Mouse (Mus musculus): Measurements from ENCODE around the gene Pde6b. TPM values are rescaled to one million over a fixed set of nuclear protein-coding genes. Genes with fewer than 3 reads are reported as not detected.
A peak's percentile ranks its signal among the peaks of the same experiment; 100 is the strongest.

Gene Pde6b
- polyA plus RNA-seq, 1 experiment from 2014 or later: not detected

- WGBS: 80% methylated on average over 1 of the region's 1 CpGs
These were observed 17.3 kb downstream of the Pde6b start for GRCm38 (mm10) chr5:108405460-108405859.

DNA sequence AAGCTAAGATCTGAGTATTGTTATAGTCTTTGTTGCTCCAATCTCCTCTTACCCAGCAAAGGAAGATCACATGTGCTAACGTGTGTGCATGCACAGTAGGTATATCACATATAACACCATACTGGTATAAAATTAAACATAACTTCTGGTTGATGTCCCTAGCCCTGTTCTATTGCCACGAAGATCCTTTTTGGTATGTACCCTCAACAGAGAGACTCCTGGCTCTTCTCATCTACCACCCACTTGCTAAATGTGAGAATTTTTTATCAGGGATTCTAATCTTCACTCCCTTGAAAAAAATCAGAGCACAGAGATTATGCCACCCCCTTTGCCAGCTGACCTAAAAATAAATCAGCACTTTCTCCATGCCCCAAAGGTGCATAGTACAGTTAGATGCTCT is 18.8 kb downstream of the Pde6b start:
- Histone ChIP-seq H3K9ac (replicated peaks) (no peak overlapping the region), H3K36me3 (no peaks in the 10 kb centered on the region), H3K9me3 (no peaks in the 10 kb centered on the region), H3K4me3 (no peak overlapping the region), H3K27me3 (no peaks in the 10 kb centered on the region), H3K4me2 (replicated peaks) (no peak overlapping the region), H3K4me1 (no peaks in the 10 kb centered on the region), H3K27ac (replicated peaks) (no peak overlapping the region)
- ATAC-seq (replicated peaks): no peak
- 70% methylated on average over 2 of the region's 2 CpGs for WGBS

More at GRCm38 (mm10) chr5:108405460-108405859, 17.3 kb downstream of the Pde6b start:
- Histone ChIP-seq H3K9me3 (no peaks in the 10 kb centered on the region), H3K27me3 (no peaks in the 10 kb centered on the region), H3K4me3 (no peak overlapping the region), H3K27ac (replicated peaks) (no peak overlapping the region), H3K9ac (replicated peaks) (no peak overlapping the region), H3K36me3 (no peaks in the 10 kb centered on the region), H3K4me2 (replicated peaks) (no peak overlapping the region), H3K4me1 (no peaks in the 10 kb centered on the region)
- ATAC-seq (replicated peaks): no peak

DNA sequence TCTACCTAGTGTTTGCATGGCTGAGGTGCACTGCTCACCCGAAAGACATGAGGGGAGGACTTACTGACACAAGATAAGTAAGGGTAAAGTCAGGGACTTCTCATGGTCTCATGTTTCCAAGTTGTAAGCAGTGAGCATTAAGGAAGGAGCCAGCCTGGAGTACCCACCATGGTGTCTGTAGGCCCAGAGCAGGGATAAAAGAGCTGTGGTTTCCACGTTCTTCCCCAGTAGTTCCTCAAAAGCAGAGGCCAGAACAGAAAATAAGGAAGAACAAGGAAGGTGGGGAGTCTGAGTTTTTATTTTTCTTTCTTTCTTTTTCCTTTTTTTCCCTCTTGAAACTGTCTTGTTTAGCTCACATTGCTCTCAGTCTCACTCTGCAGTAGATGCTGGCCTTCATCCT is 26.5 kb downstream of the Pde6b start:
- WGBS: 73% methylated on average over 2 of the region's 2 CpGs
- Histone ChIP-seq H3K4me1 (no peaks in the 10 kb centered on the region), H3K27me3 (no peaks in the 10 kb centered on the region), H3K9ac (replicated peaks) (no peak overlapping the region), H3K4me3 (no peak overlapping the region), H3K36me3 (no peaks in the 10 kb centered on the region), H3K27ac (replicated peaks) (no peak overlapping the region), H3K9me3 (no peaks in the 10 kb centered on the region), H3K4me2 (replicated peaks) (no peak overlapping the region)
- ATAC-seq (replicated peaks): no peak

DNA sequence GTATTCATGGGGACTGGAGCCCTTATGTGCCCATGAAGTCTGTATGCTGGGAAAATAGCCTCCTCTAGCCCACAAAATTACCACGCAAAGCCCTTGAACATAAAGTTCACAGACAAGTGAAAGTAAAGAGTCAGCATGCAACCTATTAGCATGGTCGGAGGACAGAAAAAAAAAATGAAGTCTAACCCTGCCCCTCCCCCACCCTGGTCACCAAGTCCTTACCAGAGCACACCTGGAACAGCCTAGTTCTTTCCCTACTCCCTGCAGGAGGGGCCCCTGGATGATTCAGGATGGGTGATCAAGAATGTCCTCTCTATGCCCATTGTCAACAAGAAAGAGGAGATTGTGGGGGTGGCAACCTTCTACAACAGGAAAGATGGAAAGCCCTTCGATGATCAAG is 34.5 kb downstream of the Pde6b start:
- Histone ChIP-seq H3K27ac (replicated peaks) (no peak overlapping the region), H3K36me3 (no peaks in the 10 kb centered on the region), H3K9ac (replicated peaks) (no peak overlapping the region), H3K4me1 (no peaks in the 10 kb centered on the region), H3K9me3 (no peaks in the 10 kb centered on the region), H3K4me2 (replicated peaks) (no peak overlapping the region), H3K4me3 (no peak overlapping the region), H3K27me3 (no peaks in the 10 kb centered on the region)
- 79% methylated on average over 3 of the region's 3 CpGs for WGBS
- ATAC-seq (replicated peaks): no peak

- H3K9ac ChIP-seq (replicated peaks): no peak overlapping the region
- no peaks in the 10 kb centered on the region for H3K9me3 ChIP-seq
- 93% methylated on average over 2 of the region's 2 CpGs for WGBS
- no peak overlapping the region for H3K4me2 ChIP-seq (replicated peaks)
- H3K36me3 ChIP-seq: no peaks in the 10 kb centered on the region
- no peak for ATAC-seq (replicated peaks)
- H3K4me3 ChIP-seq: no peak overlapping the region
- H3K27ac ChIP-seq (replicated peaks): no peak overlapping the region
- no peaks in the 10 kb centered on the region for H3K4me1 ChIP-seq
- no peaks in the 10 kb centered on the region for H3K27me3 ChIP-seq
These were observed 35.2 kb downstream of the Pde6b start for GRCm38 (mm10) chr5:108423427-108423826.

DNA sequence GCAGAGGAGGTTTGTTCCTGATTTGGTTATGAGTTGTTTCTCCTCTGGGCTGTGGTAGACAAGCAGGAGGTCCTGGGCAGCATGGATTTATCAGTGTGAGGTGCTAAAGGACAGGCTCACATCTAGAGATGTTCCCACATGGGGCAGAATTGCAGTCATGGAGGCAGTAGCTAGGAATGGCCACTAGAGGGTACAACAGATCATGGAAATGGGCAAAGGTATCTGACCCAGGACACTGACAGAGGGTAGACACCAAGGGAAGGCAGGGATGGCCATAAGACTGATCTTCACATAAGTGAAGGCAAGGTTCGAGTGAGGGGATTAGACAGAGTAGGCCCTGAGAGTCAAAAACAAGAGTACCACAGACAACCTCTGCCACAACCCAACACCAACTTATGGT is 39.0 kb downstream of the Pde6b start:
- no peaks in the 10 kb centered on the region for H3K27me3 ChIP-seq
- ATAC-seq (replicated peaks): no peak
- no peaks in the 10 kb centered on the region for H3K4me1 ChIP-seq
- 67% methylated on average over 1 of the region's 1 CpGs for WGBS
- H3K36me3 ChIP-seq: peaks cover 21% of the 10 kb centered on the region
- H3K4me2 ChIP-seq (replicated peaks): no peak overlapping the region
- H3K27ac ChIP-seq (replicated peaks): no peak overlapping the region
- H3K9ac ChIP-seq (replicated peaks): no peak overlapping the region
- no peak overlapping the region for H3K4me3 ChIP-seq
- H3K9me3 ChIP-seq: no peaks in the 10 kb centered on the region

GRCm38 (mm10) chr5:108431196-108431595 is 43.0 kb downstream of the Pde6b start:
- WGBS: 91% methylated on average over 6 of the region's 6 CpGs
- H3K27me3 ChIP-seq: no peaks in the 10 kb centered on the region

DNA sequence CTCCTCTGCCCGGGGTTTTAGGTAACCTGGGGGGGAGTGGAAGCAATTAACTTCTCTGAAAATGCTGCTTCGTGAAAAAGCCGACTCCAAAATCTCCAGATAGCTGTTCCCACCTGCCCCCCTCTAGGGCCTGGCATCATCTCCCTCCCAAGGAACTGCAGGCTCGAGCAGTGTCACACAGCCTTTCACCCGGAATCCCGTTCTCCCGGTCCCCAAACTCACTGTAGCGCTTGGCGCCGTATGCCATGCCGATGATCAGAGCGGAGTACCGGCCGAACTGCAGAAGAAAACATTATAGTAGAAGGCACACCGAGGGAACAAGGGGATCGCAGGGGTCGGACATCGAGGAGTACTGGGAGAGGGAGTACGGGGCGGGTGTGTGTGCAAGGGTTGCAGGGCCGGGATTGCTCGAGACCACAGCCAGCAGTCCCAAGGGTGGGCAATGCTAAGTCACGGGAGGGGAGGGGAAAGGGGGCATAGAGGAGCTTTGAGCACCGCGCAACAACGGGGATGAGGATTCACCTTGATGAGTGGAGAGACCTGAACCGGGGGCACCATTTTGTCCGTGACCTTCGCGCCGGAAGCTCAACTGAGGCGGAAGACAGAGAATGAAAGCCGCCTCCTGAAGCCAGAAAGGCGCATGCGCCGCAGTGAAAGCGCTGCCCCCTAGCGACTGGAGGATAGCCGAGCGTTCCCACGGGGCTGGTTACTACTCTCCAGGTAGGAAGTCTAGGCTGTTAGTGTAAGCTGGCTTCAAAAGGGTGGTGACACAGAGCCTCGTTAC is 45.8 kb downstream of the Pde6b start, which contains the start of gene Atp5k:
TSS of gene Atp5k (minus strand) at position 645 of the 784 bp plus-strand sequence.
- Histone ChIP-seq H3K27me3 (no peaks in the 10 kb centered on the region), H3K4me3 (peak within 1 kb of the TSS; percentile 93), H3K9ac (replicated peaks) (peak within 1 kb of the TSS; percentile 86), H3K36me3 (peaks cover 21% of the 10 kb centered on the region), H3K9me3 (no peaks in the 10 kb centered on the region), H3K4me1 (peaks cover 13% of the 10 kb centered on the region), H3K27ac (replicated peaks) (no peak within 1 kb of the TSS), H3K4me2 (replicated peaks) (peak within 1 kb of the TSS; percentile 91)
- WGBS: under 1% methylated on average over 42 of the region's 42 CpGs
- ATAC-seq (replicated peaks): peak; percentile 88

More at GRCm38 (mm10) chr5:108431196-108431595, 43.0 kb downstream of the Pde6b start:
- no peak overlapping the region for H3K4me3 ChIP-seq
- no peaks in the 10 kb centered on the region for H3K9me3 ChIP-seq
- H3K27ac ChIP-seq (replicated peaks): no peak overlapping the region
- ATAC-seq (replicated peaks): no peak
- peaks cover 21% of the 10 kb centered on the region for H3K36me3 ChIP-seq
- H3K4me1 ChIP-seq: peaks cover 13% of the 10 kb centered on the region
- no peak overlapping the region for H3K4me2 ChIP-seq (replicated peaks)
- H3K9ac ChIP-seq (replicated peaks): no peak overlapping the region

DNA sequence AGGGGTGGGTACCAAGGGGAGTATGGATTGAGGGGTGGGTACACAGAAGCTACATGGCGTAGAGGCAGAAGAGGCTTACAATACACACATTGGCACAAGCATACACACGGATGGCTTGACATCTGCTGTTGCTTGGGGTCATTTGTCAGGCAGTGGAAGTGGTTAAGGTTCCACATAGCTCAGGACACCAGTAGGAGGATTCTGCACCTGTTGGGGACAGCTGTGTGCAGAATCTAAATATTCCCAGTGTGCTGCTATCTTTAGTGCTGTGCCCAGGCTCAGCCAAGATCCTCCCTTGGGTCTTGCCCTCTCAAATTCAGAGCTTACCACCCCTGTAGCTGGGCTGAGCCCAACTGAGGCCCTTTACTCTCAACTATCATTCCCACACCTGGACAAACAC is 47.9 kb downstream of the Pde6b start:
- WGBS: 80% methylated on average over 2 of the region's 2 CpGs
- no peak for ATAC-seq (replicated peaks)

DNA sequence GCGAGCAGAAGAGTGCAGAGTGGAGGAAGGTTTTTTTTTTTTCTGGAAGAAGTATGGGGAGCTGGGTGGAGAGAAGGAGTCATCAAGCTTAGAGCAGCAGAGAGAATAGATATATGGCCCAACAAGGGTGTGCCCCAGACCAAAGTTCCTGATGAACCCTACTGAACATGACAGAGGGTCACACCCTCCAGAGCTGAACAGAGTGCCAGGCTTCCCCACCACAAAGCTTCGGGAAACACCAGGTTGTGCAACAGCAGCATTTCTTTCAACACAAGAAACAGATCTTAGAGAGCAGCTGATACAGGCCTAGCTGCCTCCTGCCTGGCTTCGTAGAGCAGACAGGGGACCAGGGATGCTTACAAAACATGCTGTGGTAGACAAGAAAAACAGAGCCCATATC is 58.8 kb downstream of the Pde6b start:
- H3K9me3 ChIP-seq: no peaks in the 10 kb centered on the region
- no peak overlapping the region for H3K27ac ChIP-seq (replicated peaks)
- peaks cover 17% of the 10 kb centered on the region; the same call in 1 of the 2 replicates for H3K27me3 ChIP-seq
- H3K4me3 ChIP-seq: no peak overlapping the region
- ATAC-seq (replicated peaks): no peak
- H3K4me2 ChIP-seq (replicated peaks): no peak overlapping the region
- no peaks in the 10 kb centered on the region; the same call in 1 of the 2 replicates for H3K4me1 ChIP-seq
- H3K9ac ChIP-seq (replicated peaks): no peak overlapping the region
- WGBS: 84% methylated on average over 3 of the region's 3 CpGs
- no peaks in the 10 kb centered on the region for H3K36me3 ChIP-seq

More for the DNA sequence above, 47.9 kb downstream of the Pde6b start:
- Histone ChIP-seq H3K9ac (replicated peaks) (no peak overlapping the region), H3K4me3 (no peak overlapping the region), H3K4me2 (replicated peaks) (no peak overlapping the region), H3K9me3 (no peaks in the 10 kb centered on the region), H3K27ac (replicated peaks) (no peak overlapping the region), H3K36me3 (peaks cover 7% of the 10 kb centered on the region), H3K4me1 (peaks cover 13% of the 10 kb centered on the region), H3K27me3 (no peaks in the 10 kb centered on the region)

DNA sequence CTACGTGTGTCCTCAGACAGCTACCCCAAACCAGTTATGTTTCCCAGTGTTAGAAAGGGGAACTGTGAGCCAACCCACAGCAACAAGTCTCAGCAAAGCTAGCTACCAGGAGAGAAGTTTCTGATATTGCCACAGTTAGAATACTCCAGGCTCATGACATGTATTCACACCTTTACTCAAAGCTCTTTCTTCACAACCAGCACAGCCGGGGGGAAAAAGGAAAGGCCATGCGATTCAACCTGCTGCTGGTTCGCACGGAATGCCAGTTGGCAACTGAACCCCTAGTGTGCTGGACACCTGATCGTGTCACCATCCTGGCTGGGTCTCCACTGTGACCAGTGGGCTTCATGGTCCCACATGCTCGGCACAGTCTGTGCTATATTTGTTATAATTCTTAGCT is 59.7 kb downstream of the Pde6b start:
- no peak for ATAC-seq (replicated peaks)
- 83% methylated on average over 7 of the region's 7 CpGs for WGBS

GRCm38 (mm10) chr5:108448785-108449668 is 60.8 kb downstream of the Pde6b start, which contains the start of gene Mfsd7a:
Mfsd7a (minus strand) TSS chr5:108448891.
- H3K27me3 ChIP-seq: peaks cover 17% of the 10 kb centered on the region; the same call in 1 of the 2 replicates
- 16% methylated on average over 24 of the region's 24 CpGs for WGBS
- no peaks in the 10 kb centered on the region for H3K36me3 ChIP-seq
- H3K4me1 ChIP-seq: no peaks in the 10 kb centered on the region; the same call in 1 of the 2 replicates
- no peak within 1 kb of the TSS for H3K27ac ChIP-seq (replicated peaks)
- no peaks in the 10 kb centered on the region for H3K9me3 ChIP-seq
- H3K9ac ChIP-seq (replicated peaks): no peak within 1 kb of the TSS
- H3K4me3 ChIP-seq: peak within 1 kb of the TSS; percentile 14
- ATAC-seq (replicated peaks): peak; percentile 43; the same call in 1 of the 2 replicates
- H3K4me2 ChIP-seq (replicated peaks): peak within 1 kb of the TSS; percentile 30

More for the DNA sequence above, 59.7 kb downstream of the Pde6b start:
- Histone ChIP-seq H3K27ac (replicated peaks) (no peak overlapping the region), H3K4me3 (no peak overlapping the region), H3K9me3 (no peaks in the 10 kb centered on the region), H3K27me3 (peaks cover 17% of the 10 kb centered on the region; the same call in 1 of the 2 replicates), H3K9ac (replicated peaks) (no peak overlapping the region), H3K4me2 (replicated peaks) (no peak overlapping the region), H3K36me3 (no peaks in the 10 kb centered on the region), H3K4me1 (no peaks in the 10 kb centered on the region; the same call in 1 of the 2 replicates)
